Comparison of ENCODE assay signal across 17 mouse cellular contexts in genomic region chr9:22962269-22962815, GRCm38 (mm10).
DNase-seq lines count a peak whose midpoint lies in the region; ATAC-seq lines count a peak whose summit lies in the region.
"Had no signal": no experiment of that assay in that cellular context is flagged by ENCODE, and none has a peak within 500 bp of the region (broad histone marks: within the 10 kb centered on the region; RNA-seq: fewer than 3 reads in every experiment).

No protein-coding gene starts in this region.

- H3K27me3 ChIP-seq in limb, embryonic 10.5 days (ENCODE audit: low read depth, poor library complexity, severe bottlenecking): no peaks in the 10 kb centered on the region
- H3K27me3 ChIP-seq in neural tube, embryonic 11.5 days (ENCODE audit: control insufficient read depth, insufficient read depth, low read length): no peaks in the 10 kb centered on the region
- H3K27me3 ChIP-seq in midbrain, embryonic 15.5 days (replicated peaks): no peaks in the 10 kb centered on the region

- intact Hi-C loops in heart, postnatal 36 days (cut with DNase I): no loop called here

- no peak overlapping the region for H3K9ac ChIP-seq in neural tube, embryonic 11.5 days (ENCODE audit: low read length)
- no peak overlapping the region for H3K9ac ChIP-seq in midbrain, embryonic 15.5 days

- H3K27ac ChIP-seq in limb, embryonic 10.5 days: peak overlapping the region; percentile 80
- peak overlapping the region; percentile 0; the same call in 1 of the 2 replicates for H3K27ac ChIP-seq in neural tube, embryonic 11.5 days (ENCODE audit: low read depth, low read length)
- H3K27ac ChIP-seq in midbrain, embryonic 15.5 days: no peak overlapping the region
- H3K27ac ChIP-seq: heart, embryonic 10.5 days; hindbrain, embryonic 10.5 days had no signal

- no peak overlapping the region for H3K4me2 ChIP-seq in neural tube, embryonic 11.5 days (ENCODE audit: low read depth)
- no peak overlapping the region for H3K4me2 ChIP-seq in midbrain, embryonic 15.5 days
- H3K4me2 ChIP-seq: midbrain, embryonic 11.5 days had no signal

- peak; percentile 74 for DNase-seq in heart, adult 11 months
- DNase-seq in heart, postnatal 36 days: no peak
- DNase-seq in embryo, embryonic 10.5 days (ENCODE audit: low spot score): peak; percentile 66
- peak; percentile 46 for DNase-seq in limb, embryonic 10.5 days (ENCODE audit: low spot score)
- DNase-seq in neural tube, embryonic 11.5 days (ENCODE audit: low spot score): peak; percentile 23
- no peak for DNase-seq in kidney, adult 9 months
- DNase-seq in gastrocnemius, adult 18-20 months (ENCODE audit: low spot score): no peak
- DNase-seq: cerebellum, postnatal 14 days; kidney, adult 11 months; lung, adult 18-20 months; thymus, adult 18-20 months had no signal

- WGBS in limb, embryonic 10.5 days: 23% methylated on average over 7 of the region's 7 CpGs
- WGBS in neural tube, embryonic 11.5 days: 30% methylated on average over 7 of the region's 7 CpGs
- 57% methylated on average over 7 of the region's 7 CpGs for WGBS in midbrain, embryonic 15.5 days

- no peaks in the 10 kb centered on the region for H3K36me3 ChIP-seq in limb, embryonic 10.5 days
- H3K36me3 ChIP-seq in neural tube, embryonic 11.5 days (ENCODE audit: control insufficient read depth, insufficient read depth, low read length): no peaks in the 10 kb centered on the region
- no peaks in the 10 kb centered on the region for H3K36me3 ChIP-seq in midbrain, embryonic 15.5 days (replicated peaks)
- H3K36me3 ChIP-seq: G1E; heart, embryonic 10.5 days; hindbrain, embryonic 10.5 days had no signal

- no peaks in the 10 kb centered on the region for H3K9me3 ChIP-seq in limb, embryonic 10.5 days (replicated peaks)
- H3K9me3 ChIP-seq in neural tube, embryonic 11.5 days (ENCODE audit: control insufficient read depth, low read length): no peaks in the 10 kb centered on the region
- no peaks in the 10 kb centered on the region for H3K9me3 ChIP-seq in midbrain, embryonic 15.5 days
- H3K9me3 ChIP-seq: G1E; heart, embryonic 10.5 days had no signal

- H3K4me3 ChIP-seq in limb, embryonic 10.5 days: no peak overlapping the region
- no peak overlapping the region for H3K4me3 ChIP-seq in neural tube, embryonic 11.5 days (ENCODE audit: low read depth, low read length)
- H3K4me3 ChIP-seq in midbrain, embryonic 15.5 days: no peak overlapping the region
- H3K4me3 ChIP-seq: heart, embryonic 10.5 days; hindbrain, embryonic 10.5 days had no signal

- ATAC-seq in neural tube, embryonic 11.5 days (ENCODE audit: insufficient read depth, low FRiP score, low TSS enrichment): no peak; the same call in 1 of the 2 replicates
- ATAC-seq in midbrain, embryonic 15.5 days (replicated peaks): no peak
- ATAC-seq: activated CD4-positive, CD25-positive, alpha-beta regulatory T cell, adult 4 months had no signal

- H3K4me1 ChIP-seq in limb, embryonic 10.5 days: peaks cover 17% of the 10 kb centered on the region
- peaks cover 5% of the 10 kb centered on the region for H3K4me1 ChIP-seq in neural tube, embryonic 11.5 days (ENCODE audit: control insufficient read depth, insufficient read depth, low read length)
- no peaks in the 10 kb centered on the region for H3K4me1 ChIP-seq in midbrain, embryonic 15.5 days
- H3K4me1 ChIP-seq: heart, embryonic 10.5 days; hindbrain, embryonic 10.5 days had no signal

Comparison
In these comparisons a context has a peak if more than half of its experiments do, and no peak if none do; other contexts are left out.
1. DNase-seq: peak in heart, adult 11 months (single experiment), embryo, embryonic 10.5 days (single experiment), limb, embryonic 10.5 days (single experiment) and neural tube, embryonic 11.5 days (single experiment); none in heart, postnatal 36 days (0 of 2), kidney, adult 9 months (single experiment) and gastrocnemius, adult 18-20 months (single experiment).